Mouse (Mus musculus): ENCODE results near the gene Kel. TPM values are rescaled to one million over a fixed set of nuclear protein-coding genes. Genes with fewer than 3 reads are reported as not detected.

The Kel gene
- not detected in 2 replicates for polyA plus RNA-seq (2012; rRNA removed)

DNA sequence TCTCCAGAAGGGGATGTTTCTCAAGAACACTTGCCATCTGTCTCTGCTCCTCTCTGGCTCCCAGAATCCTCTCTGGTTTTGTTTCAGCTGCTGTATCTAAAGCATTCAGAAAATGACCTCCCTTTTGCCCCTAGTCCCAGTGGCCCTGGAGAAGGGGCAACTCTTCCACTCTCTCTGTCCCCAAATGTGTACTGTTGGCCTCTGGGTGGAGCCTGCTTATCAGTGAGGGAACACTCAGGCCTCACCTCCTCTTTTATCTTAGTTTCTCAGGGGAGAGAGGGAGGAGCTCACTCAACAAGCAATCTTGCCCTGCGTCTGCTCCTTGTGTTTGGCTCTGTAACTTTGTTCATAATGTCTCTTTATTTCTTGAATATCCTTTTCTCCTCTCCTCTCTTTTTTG is at the start of gene Kel:
Gene Kel, minus strand, starts transcription at position 217 of the 400 bp plus-strand sequence.

DNA sequence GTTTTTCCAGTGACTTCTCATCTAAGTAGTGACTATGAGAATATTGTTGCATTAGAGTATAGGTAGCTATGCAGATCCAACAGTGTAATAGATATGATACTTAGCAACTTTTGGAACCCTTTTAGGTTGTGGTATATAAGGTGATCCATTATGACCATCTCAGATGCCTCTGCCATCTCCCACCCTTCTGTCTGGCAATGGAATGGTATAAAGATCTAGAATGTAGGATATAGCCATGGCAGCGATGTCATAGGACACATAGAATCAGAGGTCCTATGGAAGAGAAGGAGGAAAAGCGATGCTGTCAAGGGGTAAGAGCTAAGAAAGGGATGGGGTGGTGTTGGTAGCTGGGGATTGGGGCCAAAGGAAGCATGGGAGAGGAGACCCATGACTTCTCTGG is 20.0 kb downstream of the Kel start, which contains the start of gene Llcfc1:
Gene Llcfc1, plus strand, starts transcription at position 301 of the 400 bp plus-strand sequence.

DNA sequence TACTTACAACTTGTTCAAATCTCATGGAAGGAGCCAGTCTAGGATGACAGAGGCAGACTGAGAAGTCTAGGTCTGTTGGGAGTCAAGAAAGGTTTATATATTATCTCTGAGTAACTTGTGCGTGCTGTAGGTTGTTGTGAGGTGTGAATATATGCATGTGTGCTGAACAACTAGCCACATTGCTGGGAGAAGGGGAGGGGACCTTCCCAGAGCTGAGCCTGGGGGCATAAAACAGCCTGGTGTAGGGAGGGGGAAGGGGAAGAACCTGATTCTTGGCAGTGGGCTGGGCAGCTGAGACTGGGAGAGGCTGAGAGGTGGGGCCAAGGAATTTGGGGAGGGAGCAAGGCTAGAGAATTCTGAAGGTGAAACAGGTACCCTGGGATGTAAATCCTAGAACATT is 23.5 kb downstream of the Kel start, which contains the start of gene Trpv5:
Gene Trpv5, minus strand, starts transcription at position 101 of the 400 bp plus-strand sequence.

Other genes starting within 250 kb of the Kel start
- gene Prss1, start 245.4 kb downstream of the Kel start, polyA plus RNA-seq (2012; rRNA removed): 5.1 TPM in 1 of 2 replicates, not detected in the other
- 3.8 and 4,472 TPM in 2 replicates for gene Prss2, start 182.6 kb downstream of the Kel start, polyA plus RNA-seq (2012; rRNA removed)
- gene Ephb6, start 98.9 kb downstream of the Kel start, polyA plus RNA-seq (2012; rRNA removed): 6.7 and 8.6 TPM in 2 replicates
- gene Trpv6, start 67.9 kb downstream of the Kel start, polyA plus RNA-seq (2012; rRNA removed): 5.9 and 9.0 TPM in 2 replicates
- not detected in 2 replicates for gene Trpv5, start 23.6 kb downstream of the Kel start, polyA plus RNA-seq (2012; rRNA removed)
- gene Llcfc1, start 19.9 kb downstream of the Kel start, polyA plus RNA-seq (2012; rRNA removed): not detected in 2 replicates
- not detected in 2 replicates for gene Olfr459, start 70.8 kb upstream of the Kel start, polyA plus RNA-seq (2012; rRNA removed)
- not detected in 2 replicates for gene Pip, start 143.2 kb upstream of the Kel start, polyA plus RNA-seq (2012; rRNA removed)
- not detected in 2 replicates for gene Sval2, start 148.7 kb upstream of the Kel start, polyA plus RNA-seq (2012; rRNA removed)
- 76.4 and 104 TPM in 2 replicates for gene Sval1, start 247.3 kb upstream of the Kel start, polyA plus RNA-seq (2012; rRNA removed)